Mouse (Mus musculus): ENCODE measurements around the gene Tbc1d13.

Gene Tbc1d13

DNA sequence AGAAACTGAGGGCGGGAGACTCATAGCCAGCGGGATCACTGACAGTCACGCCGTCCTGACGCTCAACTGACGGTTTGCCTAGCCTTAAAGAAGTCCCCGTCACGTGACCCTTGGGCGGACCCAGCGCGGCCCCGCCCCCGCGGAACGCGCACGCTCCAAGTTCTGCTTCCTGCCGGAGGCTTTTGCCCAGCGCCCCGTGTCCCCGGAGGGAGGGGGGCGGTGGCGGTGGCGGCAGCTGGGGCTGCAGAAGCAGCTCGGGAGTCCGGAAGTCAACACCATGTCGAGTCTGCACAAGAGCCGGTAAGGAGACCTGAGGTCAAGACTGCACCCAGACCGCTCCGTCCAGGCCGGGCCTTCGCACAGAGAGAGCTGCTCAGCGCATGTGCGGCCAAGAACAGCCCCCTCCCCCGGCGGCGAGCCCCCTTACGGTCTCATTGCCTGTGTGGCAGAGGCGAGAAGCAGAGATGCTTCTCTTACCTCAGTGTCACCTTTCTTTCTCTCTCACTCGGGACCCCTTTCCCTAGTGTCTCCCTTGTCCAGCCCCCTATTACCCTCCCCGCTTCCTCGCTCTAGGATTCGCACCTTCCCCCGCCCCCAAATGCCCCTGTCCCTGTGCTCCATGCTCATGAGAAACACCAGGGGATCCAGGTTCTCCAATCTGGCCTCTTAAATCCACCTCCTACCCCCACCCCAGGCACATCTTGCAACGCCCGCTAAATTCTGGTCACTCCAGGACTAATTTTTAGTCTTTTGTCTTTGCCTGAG, at the start of gene Tbc1d13:
Tbc1d13 (plus strand) TSS at position 134 of the 765 bp plus-strand sequence.
- in situ Hi-C loops (cut with MseI, MboI) = no loop called here

DNA sequence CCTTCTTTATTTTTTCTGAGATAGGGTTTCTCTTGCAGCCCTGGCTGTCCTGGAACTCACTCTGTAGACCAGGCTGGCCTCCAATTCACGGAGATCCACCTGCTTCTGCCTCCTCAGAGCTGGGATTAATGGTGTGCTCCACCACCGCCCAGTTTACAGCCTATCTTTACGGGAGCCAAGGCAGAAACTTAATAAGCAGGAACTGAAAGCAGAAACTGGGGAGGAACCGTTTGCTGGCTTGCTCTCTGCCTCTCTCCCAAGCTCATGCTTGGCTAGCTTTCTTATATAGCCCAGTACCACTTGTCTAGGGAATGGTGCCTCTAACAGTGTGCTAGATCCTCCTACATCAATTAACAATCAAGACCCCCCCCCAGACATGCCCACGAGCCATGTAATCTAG, 49.4 kb upstream of the Tbc1d13 start:
- in situ Hi-C loops (cut with MseI, MboI) = no loop called here

DNA sequence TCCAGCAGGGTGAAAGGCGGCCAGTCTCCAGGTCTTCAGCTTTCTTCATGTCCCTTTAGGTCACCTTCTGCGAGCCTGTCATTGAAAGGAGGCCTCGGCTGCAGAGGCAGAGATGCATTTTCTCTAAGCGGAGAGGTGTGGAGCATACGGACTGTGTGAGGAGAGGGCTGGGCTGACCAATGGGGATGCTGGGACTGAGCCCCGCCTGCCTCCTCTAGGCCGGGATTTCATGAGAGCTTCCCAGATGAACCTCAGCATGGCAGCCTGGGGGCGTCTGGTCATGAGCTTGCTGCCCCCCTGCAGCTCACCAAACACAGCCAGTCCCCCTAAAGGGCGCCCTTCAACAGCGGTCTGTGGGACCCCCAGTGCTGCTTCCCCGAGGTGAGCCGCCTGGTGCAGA, 48.9 kb upstream of the Tbc1d13 start:
- in situ Hi-C loops (cut with MseI, MboI) = no loop called here

DNA sequence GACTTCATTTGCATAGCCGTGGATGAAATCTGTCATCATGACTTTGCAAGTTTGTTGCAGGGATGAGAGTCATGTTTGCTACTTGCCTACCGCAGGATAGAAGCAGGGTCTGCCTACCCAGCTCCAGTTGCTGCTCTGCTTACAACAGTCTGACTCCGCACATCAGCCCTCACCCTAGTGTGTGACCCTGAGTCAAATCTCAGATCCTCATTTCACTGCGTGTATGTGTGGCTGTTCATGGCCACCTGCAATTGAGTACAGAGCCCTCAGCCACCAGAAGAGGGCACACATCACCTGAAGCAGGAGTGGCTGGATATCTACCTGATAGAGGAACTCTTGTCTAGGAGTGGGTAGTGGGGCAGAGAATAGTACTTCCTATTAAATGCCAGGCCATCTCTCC, 46.2 kb upstream of the Tbc1d13 start:
- in situ Hi-C loops (cut with MseI, MboI) = no loop called here

DNA sequence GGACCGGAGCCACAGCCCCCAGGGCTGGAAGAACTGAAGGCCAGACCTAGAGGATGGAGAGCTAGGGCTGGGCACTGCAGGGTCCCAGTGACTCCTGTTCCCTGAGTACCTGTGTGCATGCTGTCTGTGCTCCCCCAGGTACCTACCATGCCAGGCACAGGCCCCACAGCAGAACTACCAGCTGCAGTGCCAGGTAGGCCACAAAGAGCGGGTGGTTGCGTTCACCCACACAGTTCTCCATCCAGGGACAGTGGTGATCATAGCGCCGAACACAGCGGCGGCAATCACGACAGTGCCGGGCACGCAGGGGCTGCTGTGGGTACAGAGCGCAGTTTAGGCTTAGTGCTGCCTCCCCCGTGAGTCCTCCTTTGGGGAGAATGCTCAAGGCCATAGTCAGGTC, 42.0 kb upstream of the Tbc1d13 start:
- in situ Hi-C loops (cut with MseI, MboI) = no loop called here

DNA sequence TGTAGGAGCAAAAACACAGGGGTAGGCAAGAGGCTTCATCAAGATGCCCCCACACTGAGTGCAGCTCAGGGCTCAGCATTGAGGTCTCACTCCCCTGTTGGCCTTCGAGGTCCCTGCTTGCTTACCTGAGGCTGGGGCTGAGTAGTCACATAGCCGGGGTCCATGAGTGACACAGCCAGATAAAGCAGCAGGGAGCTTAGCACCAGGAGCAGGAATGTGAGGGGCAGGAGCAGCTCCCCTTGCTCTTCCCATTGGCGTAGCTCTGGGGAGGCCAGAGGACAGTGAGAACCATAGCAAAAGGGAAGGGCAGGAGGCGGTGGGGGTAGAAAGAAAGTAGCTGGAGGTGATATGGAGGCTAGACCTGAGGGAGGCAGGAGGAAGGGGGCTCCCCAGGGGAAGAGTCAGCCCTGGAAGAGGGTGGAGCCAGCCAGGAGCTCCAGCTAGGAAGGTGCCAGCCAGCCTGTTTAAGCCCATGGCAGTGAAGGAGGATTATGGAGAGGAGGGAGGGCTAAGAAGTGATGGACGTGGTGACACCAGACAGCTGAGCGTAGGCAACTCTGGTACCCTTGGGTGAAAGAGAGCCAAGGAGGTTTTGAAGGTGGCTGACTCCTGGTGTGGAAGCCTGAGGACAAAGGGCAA, 41.1 kb upstream of the Tbc1d13 start:
- in situ Hi-C loops (cut with MseI, MboI) = no loop called here

DNA sequence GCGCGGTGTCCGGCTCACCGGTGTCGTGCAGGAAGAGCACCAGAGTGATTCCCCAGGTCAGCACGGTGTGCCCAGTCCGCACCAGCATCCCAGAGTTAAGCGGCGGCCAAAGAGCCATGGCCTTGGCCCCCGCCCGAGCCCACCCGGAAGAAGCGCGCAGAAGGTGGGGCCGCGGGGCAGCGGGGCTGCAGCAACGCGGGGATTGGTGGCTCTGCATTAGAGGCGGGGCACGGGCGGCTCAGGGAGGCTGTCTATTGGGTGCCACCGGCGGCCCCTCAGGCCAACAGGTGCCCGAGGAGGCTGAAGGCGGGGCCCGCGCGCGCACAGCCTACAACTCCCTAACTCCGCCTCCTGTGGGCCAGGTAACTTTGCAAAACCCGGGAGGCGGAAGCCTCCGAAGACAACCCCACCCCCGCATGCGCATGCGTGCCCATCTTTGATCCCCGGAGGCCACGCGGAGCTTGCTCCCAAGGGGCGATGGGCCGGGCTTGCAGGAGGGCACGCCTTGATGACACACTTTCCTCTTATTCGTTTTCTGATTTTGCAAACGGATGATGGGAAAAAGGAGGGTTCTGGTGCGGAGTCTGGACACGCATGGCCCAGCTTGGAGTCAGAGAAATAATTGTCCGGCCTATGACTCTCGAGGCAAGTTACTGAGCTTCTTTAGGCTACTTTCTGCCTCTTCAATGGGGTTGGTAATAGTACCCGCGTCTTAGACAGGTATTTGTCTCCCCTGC, 39.9 kb upstream of the Tbc1d13 start, which contains the start of gene Zdhhc12:
Zdhhc12 (minus strand) TSS at position 178 of the 737 bp plus-strand sequence.
- in situ Hi-C loops (cut with MseI, MboI) = no loop called here

DNA sequence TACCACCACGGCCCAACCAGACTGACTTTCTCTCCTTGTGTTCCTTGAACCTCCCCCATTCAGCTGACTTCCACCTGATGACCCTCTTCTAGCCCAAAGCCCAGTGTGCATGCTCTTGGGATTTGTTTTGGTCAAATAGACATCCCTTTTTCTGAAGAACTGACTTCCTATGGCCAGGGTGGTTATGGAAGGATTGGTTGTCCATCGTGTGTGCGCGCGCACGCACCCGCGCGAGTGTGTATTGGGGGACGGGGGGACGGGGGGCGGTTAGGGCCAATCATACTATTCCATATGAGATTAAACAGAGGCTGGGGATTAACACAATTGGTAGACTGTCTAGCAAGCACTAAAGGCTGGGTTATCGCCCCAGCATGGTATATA, 39.3 kb upstream of the Tbc1d13 start:
- in situ Hi-C loops (cut with MseI, MboI) = no loop called here

DNA sequence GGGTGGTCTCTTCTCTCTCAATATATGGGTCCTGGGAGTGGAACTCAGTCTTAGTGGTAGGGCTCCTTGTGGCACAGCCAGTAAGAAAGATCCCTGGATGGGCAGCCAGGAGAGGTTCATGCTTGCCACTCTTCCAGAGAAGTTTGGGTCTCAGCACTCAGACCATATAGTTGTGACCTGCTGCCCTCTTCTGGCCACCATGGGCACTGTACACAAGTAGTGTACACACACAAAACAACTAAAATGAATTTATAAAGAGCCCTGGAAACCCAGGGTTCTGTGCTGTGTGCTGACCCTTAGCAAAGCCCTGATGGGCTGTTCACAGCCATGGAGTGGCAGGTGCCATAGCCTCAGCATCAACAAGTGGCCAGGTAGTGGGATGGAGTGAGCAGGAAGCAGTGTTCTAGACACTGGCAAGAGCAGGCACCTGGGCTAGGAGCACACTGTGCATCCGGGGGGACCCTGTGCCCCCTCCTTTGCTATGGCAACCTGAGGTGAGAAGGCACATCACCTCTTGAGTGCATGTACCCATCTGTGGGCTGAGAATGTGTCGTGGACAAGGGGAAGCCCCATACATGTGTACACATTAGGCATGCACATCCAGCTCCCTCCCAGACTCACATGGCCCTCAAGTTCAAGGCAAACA, 37.5 kb upstream of the Tbc1d13 start:
- in situ Hi-C loops (cut with MseI, MboI) = no loop called here

DNA sequence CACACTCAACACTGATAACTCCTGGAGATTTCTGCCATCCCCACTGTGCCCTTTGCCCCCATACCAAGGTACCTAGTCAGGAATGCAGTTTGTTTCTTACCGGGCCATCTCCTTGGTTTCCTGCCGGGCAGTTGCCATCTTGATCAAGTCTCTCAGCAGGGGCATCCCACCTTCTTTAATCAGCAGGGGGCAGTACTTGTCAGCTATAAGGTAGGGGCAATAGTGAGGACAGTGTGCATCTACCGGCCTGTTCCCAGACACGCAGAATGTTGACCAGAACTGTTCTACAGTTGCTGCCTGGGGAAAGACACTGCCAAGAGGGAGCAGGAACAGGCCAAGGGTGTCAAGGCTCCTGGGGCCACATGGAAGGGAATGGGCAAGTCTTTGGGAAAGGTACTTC, 33.3 kb upstream of the Tbc1d13 start:
- in situ Hi-C loops (cut with MseI, MboI) = loop anchor here in 1 of 2 experiments (10.0 kb wide), 1 partner anchor 65 kb away; no protein-coding TSS in a partner anchor

DNA sequence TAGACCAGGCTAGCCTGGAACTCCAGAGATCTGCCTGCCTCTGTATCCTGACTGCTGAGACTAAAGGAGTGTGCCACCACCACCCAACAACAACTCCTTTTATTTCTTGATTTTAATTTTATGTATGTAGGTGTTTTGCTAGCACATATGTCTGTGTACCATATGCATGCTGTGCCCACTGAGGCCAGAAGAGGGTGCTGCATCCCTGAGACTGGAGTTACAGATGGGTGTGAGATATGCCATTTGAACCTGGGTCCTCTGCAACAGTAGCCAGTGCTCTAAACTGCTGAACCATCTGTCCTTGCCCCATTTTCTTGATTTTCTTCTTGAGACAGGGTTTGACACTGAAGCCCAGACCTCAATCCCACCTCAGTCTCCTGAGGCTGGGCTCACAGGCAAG, 27.2 kb upstream of the Tbc1d13 start:
- in situ Hi-C loops (cut with MseI, MboI) = loop anchor here in 1 of 2 experiments (10.0 kb wide), 1 partner anchor 58 kb away; no protein-coding TSS in a partner anchor

DNA sequence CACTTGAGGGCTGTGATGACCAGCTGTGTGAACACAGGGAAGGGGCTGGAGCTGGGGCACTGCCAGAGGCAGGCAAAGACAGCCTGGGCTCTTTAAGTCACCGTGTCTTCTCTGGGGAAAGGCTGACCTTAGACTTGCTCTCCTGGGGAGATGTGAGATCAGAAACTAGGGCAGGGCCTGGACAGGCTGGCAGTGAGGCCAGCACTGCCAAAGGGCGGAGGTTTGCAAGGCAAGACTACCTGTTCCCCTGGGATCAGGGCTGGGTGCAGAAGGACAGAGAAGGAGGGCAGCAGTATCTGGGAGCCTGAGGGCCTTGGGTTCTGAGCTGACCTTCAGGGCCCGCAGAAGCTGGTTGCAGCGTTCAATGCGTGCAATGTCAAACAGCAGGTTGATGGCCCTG, 25.9 kb upstream of the Tbc1d13 start:
- in situ Hi-C loops (cut with MseI, MboI) = loop anchor here in 1 of 2 experiments (10.0 kb wide), 1 partner anchor 57 kb away; no protein-coding TSS in a partner anchor

DNA sequence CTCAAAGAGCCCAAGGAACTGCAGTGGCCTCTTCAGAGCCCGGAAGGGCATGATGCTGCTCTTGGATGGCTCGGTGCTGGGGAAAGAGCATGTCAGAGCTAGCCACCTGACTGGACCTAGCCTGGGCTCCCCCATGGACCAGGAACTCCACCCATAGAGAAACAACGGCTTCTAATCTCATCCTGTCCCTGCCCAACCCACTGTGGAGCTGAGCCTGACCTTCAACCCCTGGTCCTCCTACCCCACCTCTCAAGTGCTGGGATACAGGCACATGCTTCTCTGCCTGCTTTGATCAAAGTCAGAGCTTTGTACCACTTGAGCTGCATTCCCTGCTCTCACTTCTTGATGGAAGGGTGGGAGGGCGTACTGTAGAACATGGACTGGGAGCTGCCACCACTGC, 25.3 kb upstream of the Tbc1d13 start:
- in situ Hi-C loops (cut with MseI, MboI) = loop anchor here in 1 of 2 experiments (10.0 kb wide), 1 partner anchor 57 kb away; no protein-coding TSS in a partner anchor

DNA sequence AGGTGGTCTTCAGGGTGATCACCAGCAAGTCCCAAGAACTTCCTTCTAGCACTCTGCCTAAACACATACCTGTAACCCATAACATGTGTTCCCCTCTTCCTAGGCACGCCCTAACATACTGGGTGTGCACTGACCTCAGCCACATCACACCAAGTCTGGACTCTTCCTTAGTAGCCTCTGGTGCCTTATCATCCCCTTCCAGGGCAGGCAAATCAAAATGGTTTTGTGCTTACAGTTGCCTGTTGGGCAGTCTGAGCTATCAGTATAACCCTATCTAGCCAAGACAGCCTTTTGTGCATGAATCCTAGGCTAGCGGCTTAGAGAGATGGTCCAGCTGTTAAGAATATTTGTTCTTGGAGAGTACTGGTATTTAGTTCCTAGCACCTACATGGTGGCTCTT, 22.0 kb upstream of the Tbc1d13 start:
- in situ Hi-C loops (cut with MseI, MboI) = no loop called here

DNA sequence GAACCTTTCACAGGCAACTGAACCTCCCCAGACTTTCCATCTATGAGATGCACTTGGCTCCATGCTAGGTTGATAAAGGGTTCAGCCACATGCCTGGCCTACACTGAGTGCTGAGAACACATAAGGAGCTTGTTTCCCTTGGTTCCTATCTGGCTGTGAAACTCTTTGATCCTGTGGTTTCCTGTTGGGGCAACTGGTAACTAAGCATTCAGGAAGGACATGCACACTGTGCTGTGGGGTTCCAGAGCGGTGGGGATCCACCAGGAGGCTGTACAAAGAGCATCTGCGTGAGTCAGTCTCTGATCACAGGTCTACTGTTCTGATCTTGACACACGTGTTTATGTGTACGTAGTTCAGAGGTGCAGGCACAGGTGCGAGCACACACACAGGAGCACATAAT, 21.0 kb upstream of the Tbc1d13 start:
- in situ Hi-C loops (cut with MseI, MboI) = no loop called here

DNA sequence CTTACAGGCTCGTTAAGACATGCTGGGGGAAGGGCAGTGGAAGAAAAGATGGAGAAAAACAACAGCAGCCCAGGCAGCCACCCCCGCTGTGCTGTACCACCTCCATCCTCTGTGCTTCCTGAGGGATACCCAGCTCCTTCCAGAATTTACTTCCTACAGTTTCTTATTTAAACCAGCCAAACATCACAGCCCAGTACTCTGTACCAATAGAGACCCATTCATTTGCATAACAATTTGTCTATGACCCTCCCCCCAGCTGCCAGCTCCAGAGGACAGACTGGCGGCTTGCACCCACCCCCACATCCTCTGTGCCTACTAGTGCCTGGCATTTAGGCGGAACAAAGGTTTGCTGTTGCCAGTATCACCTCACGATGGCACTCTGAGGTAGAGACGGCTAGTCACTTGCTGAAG, 13.9 kb upstream of the Tbc1d13 start:
- in situ Hi-C loops (cut with MseI, MboI) = no loop called here

DNA sequence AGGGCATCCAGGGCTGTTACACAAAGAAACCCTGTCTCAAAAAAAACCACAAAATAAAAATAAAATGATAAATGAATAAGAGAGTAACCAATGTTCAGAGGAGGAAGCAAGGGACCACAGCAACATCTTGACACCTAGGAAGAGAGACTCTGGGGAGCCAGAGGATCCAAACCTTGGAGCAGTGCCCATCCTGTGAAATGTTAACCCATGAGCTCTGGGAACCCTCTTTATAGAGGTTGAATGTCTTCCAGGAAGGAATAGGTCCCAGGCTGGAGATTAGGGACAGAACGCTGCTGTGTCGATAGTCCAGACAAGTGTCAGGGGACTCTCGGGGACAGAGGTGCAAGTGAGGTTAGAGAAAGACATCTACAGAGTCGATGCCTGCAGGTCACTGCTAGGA, 13.3 kb upstream of the Tbc1d13 start:
- in situ Hi-C loops (cut with MseI, MboI) = no loop called here

DNA sequence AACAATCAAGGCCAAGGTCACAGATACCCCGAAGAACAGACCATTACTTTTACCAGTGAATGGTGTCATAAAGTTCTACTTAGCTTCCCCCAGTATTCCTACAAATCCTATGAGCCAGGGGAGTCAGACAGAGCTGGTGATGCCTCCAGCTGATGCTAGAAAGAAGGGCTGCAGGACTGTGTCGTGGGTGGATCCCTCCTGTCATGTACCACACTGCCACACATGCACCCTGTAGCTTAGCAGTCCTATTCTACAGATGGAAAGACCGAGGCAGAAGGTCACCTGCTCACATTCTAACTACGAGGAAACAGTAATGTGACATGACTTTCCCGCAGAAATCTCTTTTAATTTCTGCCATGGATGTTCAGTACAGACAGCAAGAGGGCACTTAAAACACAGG, 10.8 kb upstream of the Tbc1d13 start:
- in situ Hi-C loops (cut with MseI, MboI) = no loop called here

DNA sequence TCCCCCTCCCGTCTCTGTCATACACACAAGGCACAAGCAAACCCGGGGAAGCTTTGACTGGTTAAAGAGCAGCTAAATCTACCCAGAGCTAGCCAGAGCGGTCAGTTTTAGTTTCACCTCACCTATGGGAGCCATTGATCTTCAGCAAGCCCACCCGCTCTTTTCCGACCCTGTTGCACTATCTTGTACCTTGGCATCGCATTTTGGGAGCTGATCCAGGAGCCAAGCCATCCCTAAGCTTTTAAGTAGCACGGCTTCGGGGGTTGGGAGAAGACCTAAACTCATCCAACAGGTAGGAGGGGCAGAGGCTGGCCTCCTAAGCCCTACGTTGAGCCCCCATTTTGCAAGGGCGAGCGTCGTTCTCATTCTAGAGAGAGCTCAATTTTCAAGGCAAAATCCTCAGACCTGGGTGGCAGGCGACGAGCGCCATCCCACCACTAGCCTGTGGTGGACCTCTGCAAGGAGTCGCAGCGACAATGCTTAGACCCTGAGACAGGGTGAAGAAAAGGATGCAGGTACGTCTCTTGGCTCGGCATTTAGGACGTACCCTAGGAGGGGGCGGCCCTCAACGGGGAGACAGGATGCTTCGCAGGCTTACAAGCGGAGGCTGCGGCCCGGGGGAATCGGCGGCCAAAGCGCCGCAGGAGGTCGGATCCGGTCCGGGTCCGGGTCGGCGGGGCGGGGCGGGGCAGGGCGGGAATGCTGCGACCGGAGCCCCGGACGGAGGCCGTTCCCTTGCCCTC, 9.6 kb upstream of the Tbc1d13 start:
- in situ Hi-C loops (cut with MseI, MboI) = no loop called here

DNA sequence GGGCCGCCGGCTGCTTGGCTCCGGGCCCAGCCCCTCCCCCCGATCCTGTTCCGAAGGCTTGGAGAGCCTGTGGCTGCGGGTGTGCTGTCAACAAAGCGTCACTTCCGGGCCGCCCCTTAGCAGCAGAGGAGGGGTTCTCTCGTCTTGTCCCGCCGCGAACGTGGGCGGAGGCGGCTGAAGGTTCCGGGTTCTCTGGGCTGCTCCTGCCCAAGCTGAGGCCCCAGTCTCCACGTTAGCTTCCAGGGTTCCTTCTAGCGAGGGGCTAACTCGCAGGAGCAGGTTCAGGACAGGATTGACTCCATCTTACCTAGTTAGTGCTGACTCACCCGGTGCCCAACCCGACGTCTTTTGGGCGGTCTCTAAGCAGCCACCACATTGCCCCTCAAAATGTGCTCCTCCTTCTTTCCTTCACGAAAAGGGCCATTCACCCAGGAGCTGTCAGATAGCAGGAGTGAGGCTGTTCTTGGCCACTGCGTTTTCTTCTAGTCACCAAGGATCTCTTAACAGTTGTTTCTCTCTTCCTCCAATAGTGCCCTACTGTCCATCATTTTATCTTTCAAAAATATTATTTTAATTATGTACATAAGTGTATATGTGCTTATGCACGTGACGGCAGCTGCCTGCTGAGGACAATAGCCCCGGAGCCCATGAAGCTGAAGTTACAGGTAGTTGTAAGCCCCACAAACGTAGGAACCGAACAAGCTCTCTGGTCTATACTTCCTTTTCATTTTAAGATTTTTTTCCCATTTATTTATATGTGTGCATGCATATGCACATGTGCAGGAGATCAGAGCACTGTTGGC, 8.9 kb upstream of the Tbc1d13 start, which contains the start of gene Zer1:
Zer1 (minus strand) TSS at position 114 of the 803 bp plus-strand sequence.
- in situ Hi-C loops (cut with MseI, MboI) = no loop called here
